Mouse (Mus musculus): ENCODE measurements at regions not wholly inside any gene's neighbourhood (a gene's known extent, or its start where the extent isn't known, plus 50 kb on each side); places are given as distances from the start of the nearest gene placed in this dataset.
A peak's percentile ranks its signal among the peaks of the same experiment; 100 is the strongest.

- ATAC-seq (ENCODE audit: low FRiP score, low read depth), result 0 out of 2 replicates have a peak, but pooled peaks have one; percentile 69
- no peaks in the 10 kb centered on the region for H3K27me3 ChIP-seq
- no peak overlapping the region for H3K4me3 ChIP-seq
- H3K9me3 ChIP-seq, result no peaks in the 10 kb centered on the region
- H3K9ac ChIP-seq, result no peak overlapping the region
- WGBS, result 65% methylated on average over 4 of the region's 4 CpGs
- no peak overlapping the region for H3K4me2 ChIP-seq
- no peak overlapping the region for H3K27ac ChIP-seq (replicated peaks)
- H3K4me1 ChIP-seq (replicated peaks), result no peaks in the 10 kb centered on the region
- no peaks in the 10 kb centered on the region for H3K36me3 ChIP-seq
These were observed 575.7 kb upstream of the Gulo start for GRCm38 (mm10) chr14:66584699-66585098.

DNA sequence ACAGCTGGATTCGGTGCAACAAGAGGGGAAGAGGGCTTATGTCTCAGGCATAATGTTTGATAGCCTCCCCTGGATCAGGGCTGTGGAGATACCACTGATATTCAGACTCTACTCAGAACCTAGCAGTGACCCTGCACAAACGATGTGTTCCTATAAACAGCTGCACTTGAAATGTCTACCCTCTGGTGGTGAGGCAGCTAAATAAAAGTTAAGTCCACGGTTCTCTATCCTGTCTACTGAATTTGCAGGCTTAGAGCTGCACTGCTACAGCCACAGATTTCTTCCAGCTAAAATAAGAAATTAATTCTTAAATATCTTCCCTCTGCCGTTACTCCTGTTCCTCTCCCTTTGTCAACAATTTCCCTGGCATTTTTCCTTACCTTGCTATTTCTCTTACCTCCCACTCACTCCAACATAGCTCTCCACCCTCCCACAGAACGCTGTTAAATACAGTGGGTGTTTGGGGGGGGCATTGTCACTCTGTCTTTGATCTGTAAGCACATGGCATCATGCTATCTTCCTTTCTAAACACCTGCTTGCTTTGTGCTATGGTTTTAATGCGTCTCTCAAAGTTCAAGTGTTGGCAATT lies 571.0 kb upstream of the Gulo start:
- 76% methylated on average over 6 of the region's 6 CpGs for WGBS
- no peak for ATAC-seq (ENCODE audit: low FRiP score, low read depth)

GRCm38 (mm10) chr14:66566600-66566999 lies 557.6 kb upstream of the Gulo start:
- 83% methylated on average over 10 of the region's 10 CpGs for WGBS
- Histone ChIP-seq H3K4me1 (replicated peaks) (no peaks in the 10 kb centered on the region), H3K9me3 (no peaks in the 10 kb centered on the region), H3K4me2 (no peak overlapping the region), H3K9ac (no peak overlapping the region), H3K27me3 (no peaks in the 10 kb centered on the region), H3K4me3 (no peak overlapping the region), H3K36me3 (no peaks in the 10 kb centered on the region), H3K27ac (replicated peaks) (no peak overlapping the region)
- ATAC-seq (ENCODE audit: low FRiP score, low read depth), result no peak

More for the DNA sequence above, 571.0 kb upstream of the Gulo start:
- Histone ChIP-seq H3K27me3 (no peaks in the 10 kb centered on the region), H3K9me3 (no peaks in the 10 kb centered on the region), H3K4me1 (replicated peaks) (no peaks in the 10 kb centered on the region), H3K27ac (replicated peaks) (no peak overlapping the region), H3K4me3 (no peak overlapping the region), H3K9ac (no peak overlapping the region), H3K4me2 (no peak overlapping the region), H3K36me3 (no peaks in the 10 kb centered on the region)

- no peak for ATAC-seq (ENCODE audit: low FRiP score, low read depth)
- WGBS, result 73% methylated on average over 4 of the region's 4 CpGs
- no peak overlapping the region for H3K4me2 ChIP-seq
These were observed 553.7 kb upstream of the Gulo start for GRCm38 (mm10) chr14:66562744-66563143.

DNA sequence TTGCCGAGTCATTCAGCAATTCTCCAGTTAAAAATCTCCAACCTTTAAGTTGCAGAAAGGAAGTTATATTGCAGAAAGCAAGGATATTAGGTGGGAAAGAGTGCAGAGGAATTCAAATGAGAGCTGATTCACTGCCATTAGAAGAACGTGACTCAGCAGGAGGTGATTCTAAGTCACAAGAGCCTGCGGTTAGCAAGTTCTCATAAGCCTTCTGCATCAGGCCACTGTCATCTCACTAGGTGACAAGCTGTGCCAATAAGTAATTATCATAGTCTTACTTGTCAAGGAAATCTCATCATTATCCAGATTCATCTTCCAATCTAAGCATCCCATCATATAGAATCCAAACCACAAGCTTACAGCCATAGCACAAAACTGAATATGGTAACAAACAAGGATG lies 552.7 kb upstream of the Gulo start:
- Histone ChIP-seq H3K9me3 (no peaks in the 10 kb centered on the region), H3K9ac (no peak overlapping the region), H3K27me3 (no peaks in the 10 kb centered on the region), H3K4me3 (no peak overlapping the region), H3K4me1 (replicated peaks) (no peaks in the 10 kb centered on the region), H3K4me2 (no peak overlapping the region), H3K36me3 (no peaks in the 10 kb centered on the region), H3K27ac (replicated peaks) (no peak overlapping the region)
- no peak for ATAC-seq (ENCODE audit: low FRiP score, low read depth)
- 68% methylated on average over 3 of the region's 3 CpGs for WGBS

More at GRCm38 (mm10) chr14:66562744-66563143, 553.7 kb upstream of the Gulo start:
- no peaks in the 10 kb centered on the region for H3K4me1 ChIP-seq (replicated peaks)
- no peaks in the 10 kb centered on the region for H3K9me3 ChIP-seq
- H3K9ac ChIP-seq, result no peak overlapping the region
- H3K4me3 ChIP-seq, result no peak overlapping the region
- no peaks in the 10 kb centered on the region for H3K36me3 ChIP-seq
- H3K27me3 ChIP-seq, result no peaks in the 10 kb centered on the region
- no peak overlapping the region for H3K27ac ChIP-seq (replicated peaks)

DNA sequence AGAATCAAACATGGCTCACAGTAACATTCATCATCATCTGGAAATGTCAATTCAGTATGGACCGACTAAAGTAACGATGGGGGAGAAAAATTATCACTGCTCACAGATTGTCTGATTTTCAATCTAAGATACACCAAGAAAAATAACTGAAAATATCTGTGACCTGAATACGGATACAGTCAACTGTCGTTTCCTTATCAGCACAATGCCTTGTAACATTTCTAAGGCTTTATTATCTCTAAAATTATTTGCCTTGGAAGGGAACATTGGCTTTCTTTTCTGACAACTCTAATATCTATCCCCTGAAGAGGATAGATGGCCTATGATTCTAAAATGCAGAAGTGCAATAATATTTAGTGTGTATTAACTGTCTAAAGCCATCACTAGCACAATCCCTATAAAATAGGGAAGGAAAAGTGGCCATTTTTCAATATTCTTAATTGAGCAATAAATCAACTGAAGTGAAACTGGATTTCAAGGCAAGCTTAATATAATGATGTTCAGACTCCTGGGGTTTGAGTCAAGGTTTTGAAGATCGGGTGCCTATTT lies 552.1 kb upstream of the Gulo start:
- Histone ChIP-seq H3K9ac (no peak overlapping the region), H3K27ac (replicated peaks) (no peak overlapping the region), H3K4me3 (no peak overlapping the region), H3K36me3 (no peaks in the 10 kb centered on the region), H3K4me1 (replicated peaks) (no peaks in the 10 kb centered on the region), H3K9me3 (no peaks in the 10 kb centered on the region), H3K27me3 (no peaks in the 10 kb centered on the region), H3K4me2 (no peak overlapping the region)
- WGBS, result 81% methylated on average over 5 of the region's 5 CpGs
- no peak for ATAC-seq (ENCODE audit: low FRiP score, low read depth)

DNA sequence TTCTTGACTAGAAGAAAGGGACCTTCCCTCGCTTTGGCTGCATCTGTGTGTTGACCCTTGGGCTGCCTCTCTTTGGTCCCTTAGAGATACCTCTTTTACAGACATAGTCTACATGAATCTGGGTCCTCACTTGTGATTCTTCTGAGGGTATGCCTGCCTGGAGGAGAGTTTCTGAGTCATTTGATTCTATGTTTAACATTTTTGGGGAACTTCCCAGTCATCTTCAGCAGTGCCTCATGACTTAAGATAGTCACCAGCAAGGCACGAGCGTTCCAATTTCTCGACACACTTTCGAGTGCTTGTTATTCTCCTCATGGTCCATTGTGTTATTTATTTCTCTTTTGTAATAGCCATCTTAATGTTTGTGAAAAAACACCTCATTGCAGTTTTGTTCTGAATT lies 549.4 kb upstream of the Gulo start:
- H3K4me1 ChIP-seq (replicated peaks), result no peaks in the 10 kb centered on the region
- no peaks in the 10 kb centered on the region for H3K9me3 ChIP-seq
- H3K9ac ChIP-seq, result no peak overlapping the region
- no peak for ATAC-seq (ENCODE audit: low FRiP score, low read depth)
- 91% methylated on average over 5 of the region's 5 CpGs for WGBS
- H3K4me2 ChIP-seq, result no peak overlapping the region
- no peak overlapping the region for H3K27ac ChIP-seq (replicated peaks)
- H3K36me3 ChIP-seq, result no peaks in the 10 kb centered on the region
- H3K4me3 ChIP-seq, result no peak overlapping the region
- no peaks in the 10 kb centered on the region for H3K27me3 ChIP-seq

DNA sequence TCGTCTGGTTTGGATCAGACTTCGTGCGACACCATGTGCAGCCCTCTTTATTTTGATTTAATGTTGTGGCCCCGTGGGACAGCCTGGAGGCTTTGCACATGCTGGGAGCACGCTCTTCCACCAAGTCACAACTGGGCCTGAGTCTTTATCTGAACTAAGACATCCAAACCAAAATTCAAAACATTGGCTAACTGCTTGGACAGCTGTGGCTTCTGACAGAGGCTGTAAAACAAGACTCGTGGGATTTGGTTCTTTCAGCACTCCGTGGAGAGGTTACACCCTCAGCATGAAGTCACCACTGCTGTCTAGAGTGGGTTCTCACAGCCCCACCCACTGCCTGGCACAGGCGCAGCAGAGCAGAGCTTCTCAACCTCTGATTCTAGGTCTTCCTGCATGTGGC lies 548.6 kb upstream of the Gulo start:
- ATAC-seq (ENCODE audit: low FRiP score, low read depth), result no peak
- Histone ChIP-seq H3K9ac (no peak overlapping the region), H3K27ac (replicated peaks) (no peak overlapping the region), H3K4me2 (no peak overlapping the region), H3K4me1 (replicated peaks) (no peaks in the 10 kb centered on the region), H3K27me3 (no peaks in the 10 kb centered on the region), H3K36me3 (no peaks in the 10 kb centered on the region), H3K9me3 (no peaks in the 10 kb centered on the region), H3K4me3 (no peak overlapping the region)
- WGBS, result 79% methylated on average over 8 of the region's 8 CpGs

- Histone ChIP-seq H3K9me3 (no peaks in the 10 kb centered on the region), H3K4me1 (replicated peaks) (no peaks in the 10 kb centered on the region), H3K9ac (no peak overlapping the region), H3K4me3 (no peak overlapping the region), H3K36me3 (no peaks in the 10 kb centered on the region), H3K4me2 (no peak overlapping the region), H3K27ac (replicated peaks) (no peak overlapping the region), H3K27me3 (no peaks in the 10 kb centered on the region)
- no peak for ATAC-seq (ENCODE audit: low FRiP score, low read depth)
- 78% methylated on average over 6 of the region's 6 CpGs for WGBS
These were observed 529.5 kb upstream of the Gulo start for GRCm38 (mm10) chr14:66538498-66538897.

GRCm38 (mm10) chr14:66534671-66535070 lies 525.7 kb upstream of the Gulo start:
- Histone ChIP-seq H3K4me2 (no peak overlapping the region), H3K4me1 (replicated peaks) (no peaks in the 10 kb centered on the region), H3K9ac (no peak overlapping the region), H3K9me3 (no peaks in the 10 kb centered on the region), H3K27me3 (no peaks in the 10 kb centered on the region), H3K4me3 (no peak overlapping the region), H3K36me3 (no peaks in the 10 kb centered on the region), H3K27ac (replicated peaks) (no peak overlapping the region)
- WGBS, result 45% methylated on average over 1 of the region's 1 CpGs
- no peak for ATAC-seq (ENCODE audit: low FRiP score, low read depth)

DNA sequence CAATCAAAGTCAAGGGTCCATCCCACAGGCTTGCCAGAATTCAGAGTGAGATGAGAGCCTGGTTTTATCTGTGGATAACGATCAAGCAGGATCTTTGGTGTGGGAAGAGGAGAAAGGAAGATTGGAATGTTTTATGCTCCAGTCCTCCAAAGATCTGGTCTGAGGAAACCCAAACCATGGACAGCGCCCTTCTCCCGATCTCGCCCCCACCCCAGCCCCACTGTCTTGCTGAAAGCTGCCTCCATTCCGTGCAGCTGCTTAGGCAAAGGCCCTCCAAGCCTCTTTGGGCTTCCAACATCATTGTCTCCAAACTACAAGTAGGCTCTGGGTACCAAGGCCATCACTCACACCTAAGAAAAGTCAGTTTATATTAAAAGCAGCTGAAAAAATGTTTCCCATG lies 519.1 kb upstream of the Gulo start:
- no peaks in the 10 kb centered on the region for H3K9me3 ChIP-seq
- H3K27me3 ChIP-seq, result no peaks in the 10 kb centered on the region
- peaks cover under 1% of the 10 kb centered on the region; the same call in 1 of the 2 replicates for H3K4me1 ChIP-seq (replicated peaks)
- H3K4me2 ChIP-seq, result no peak overlapping the region
- H3K9ac ChIP-seq, result no peak overlapping the region
- H3K27ac ChIP-seq (replicated peaks), result no peak overlapping the region
- no peak overlapping the region for H3K4me3 ChIP-seq
- no peaks in the 10 kb centered on the region for H3K36me3 ChIP-seq
- ATAC-seq (ENCODE audit: low FRiP score, low read depth), result no peak
- 49% methylated on average over 5 of the region's 5 CpGs for WGBS

GRCm38 (mm10) chr14:66527061-66527460 lies 518.1 kb upstream of the Gulo start:
- whole genome bisulfite sequencing, result 77% methylated on average over 6 of the region's 6 CpGs
- H3K4me3 ChIP-seq, result no peak overlapping the region
- H3K4me1 ChIP-seq (replicated peaks), result peaks cover 11% of the 10 kb centered on the region
- H3K4me2 ChIP-seq, result no peak overlapping the region
- no peaks in the 10 kb centered on the region for H3K27me3 ChIP-seq
- no peaks in the 10 kb centered on the region for H3K36me3 ChIP-seq
- H3K27ac ChIP-seq (replicated peaks), result no peak overlapping the region
- H3K9me3 ChIP-seq, result no peaks in the 10 kb centered on the region
- no peak for ATAC-seq (ENCODE audit: low FRiP score, low read depth)
- H3K9ac ChIP-seq, result no peak overlapping the region

GRCm38 (mm10) chr14:66522856-66523400 lies 513.9 kb upstream of the Gulo start:
- no peak for ATAC-seq (ENCODE audit: low FRiP score, low read depth)
- peak overlapping the region; percentile 49 for H3K27ac ChIP-seq (replicated peaks)
- H3K4me2 ChIP-seq, result no peak overlapping the region
- H3K4me3 ChIP-seq, result no peak overlapping the region
- peaks cover 14% of the 10 kb centered on the region for H3K4me1 ChIP-seq (replicated peaks)
- 49% methylated on average over 6 of the region's 6 CpGs for WGBS
- H3K36me3 ChIP-seq, result no peaks in the 10 kb centered on the region
- H3K9ac ChIP-seq, result no peak overlapping the region
- no peaks in the 10 kb centered on the region for H3K27me3 ChIP-seq
- H3K9me3 ChIP-seq, result no peaks in the 10 kb centered on the region
